Mouse (Mus musculus) granulocyte monocyte progenitor cell, adult 5-6 weeks (primary cell): Measurements from ENCODE around the gene Spred3. TPM values are rescaled to one million over a fixed set of nuclear protein-coding genes. Genes with fewer than 3 reads are reported as not detected.
"Not testable (repeated sequence)": the region's sequence is repeated elsewhere in the genome, so short reads cannot be mapped to it uniquely, and the experiment has no call there.

ENCODE experiments used
- ATAC-seq: replicated peaks from 2 replicates; pipeline ENCODE4 v1.8.0; 2016; ENCODE audit warnings: mild to moderate bottlenecking, moderate TSS enrichment, inconsistent platforms; ENCODE audit not compliant: poor library complexity, severe bottlenecking
- total RNA-seq, 2 experiments: library from RNA; stranded (forward) in 1 of 2; stranded (reverse) in 1 of 2; fragments of 200-712, 200-1000 nt in 1 of 2; fragments of >200 nt in 1 of 2; fragmentation: Nextera tagmentation in 1 of 2; gene quantifications; 2 replicates each; pipeline ENCODE4 v1.2.3; 2014 to 2017

Spred3 gene
- total RNA-seq (2014; fragmentation: Nextera tagmentation) = 2.6 and 2.8 TPM in 2 replicates
- total RNA-seq (2017) = 0.26 and 0.95 TPM in 2 replicates

- peak; percentile 46 for ATAC-seq
These were observed at the start of gene Spred3, which contains the start of gene Ggn for GRCm38 (mm10) chr7:29170066-29170754. TSS of gene Spred3 (minus strand) at chr7:29170411. TSS of gene Ggn (plus strand) at chr7:29170210.

GRCm38 (mm10) chr7:29214846-29215245 is 44.6 kb upstream of the Spred3 start:
- no peak for ATAC-seq

- ATAC-seq = no peak
These were observed 44.0 kb upstream of the Spred3 start for GRCm38 (mm10) chr7:29214236-29214635.

GRCm38 (mm10) chr7:29213675-29214082 is 43.5 kb upstream of the Spred3 start, which contains the start of gene Catsperg1:
TSS of gene Catsperg1 (minus strand) at chr7:29214035.
- ATAC-seq = no peak

GRCm38 (mm10) chr7:29212775-29213560 is 42.8 kb upstream of the Spred3 start:
- not testable (repeated sequence) for ATAC-seq

GRCm38 (mm10) chr7:29212199-29212765 is 42.1 kb upstream of the Spred3 start:
- peak; percentile 56 for ATAC-seq

- peak; percentile 75 for ATAC-seq
These were observed 41.4 kb upstream of the Spred3 start for GRCm38 (mm10) chr7:29211415-29212198.

- peak; percentile 57 for ATAC-seq
These were observed 40.8 kb upstream of the Spred3 start for GRCm38 (mm10) chr7:29211013-29211412.

GRCm38 (mm10) chr7:29202577-29202976 is 32.4 kb upstream of the Spred3 start:
- ATAC-seq = no peak

- not testable (repeated sequence) for ATAC-seq
These were observed 24.0 kb upstream of the Spred3 start for GRCm38 (mm10) chr7:29194230-29194629.

- not testable (repeated sequence) for ATAC-seq
These were observed 11.1 kb upstream of the Spred3 start for GRCm38 (mm10) chr7:29181323-29181722.

- no peak for ATAC-seq
These were observed 10.6 kb upstream of the Spred3 start for GRCm38 (mm10) chr7:29180854-29181236.

GRCm38 (mm10) chr7:29180077-29180853 is 10.1 kb upstream of the Spred3 start, which contains the start of gene Psmd8:
TSS of gene Psmd8 (minus strand) at chr7:29180701.
- peak; percentile 92 for ATAC-seq

- peak; percentile 54 for ATAC-seq
These were observed 9.1 kb upstream of the Spred3 start for GRCm38 (mm10) chr7:29179323-29179722.

- no peak for ATAC-seq
These were observed 7.9 kb upstream of the Spred3 start for GRCm38 (mm10) chr7:29178106-29178505.

- no peak for ATAC-seq
These were observed 2.3 kb upstream of the Spred3 start for GRCm38 (mm10) chr7:29172390-29173016.

GRCm38 (mm10) chr7:29171562-29172097 is 1.4 kb upstream of the Spred3 start:
- no peak for ATAC-seq

GRCm38 (mm10) chr7:29170755-29171561 is 747 bp upstream of the Spred3 start:
- ATAC-seq = peak; percentile 40
